8 mouse cellular contexts compared by ENCODE assay signal in genomic region chr5:51552483-51553091, GRCm38 (mm10). TPM values are rescaled to one million over a fixed set of nuclear protein-coding genes. Genes with fewer than 3 reads are reported as not detected.
DNase-seq lines count a peak whose midpoint lies in the region; ATAC-seq lines count a peak whose summit lies in the region.

No protein-coding gene starts in this region.

- DNase-seq in adrenal gland, postnatal 14 days, result peak; percentile 84
- DNase-seq in embryo, embryonic 11 days, result peak; percentile 78
- peak; percentile 47 to 61 for DNase-seq in gastrocnemius, postnatal 4 days (ENCODE audit: low spot score in 2 of 2)
- peak; percentile 59 for DNase-seq in left cerebral cortex, postnatal 4 days
- DNase-seq in right cerebral cortex, postnatal 10 days (ENCODE audit: low spot score in 2 of 2), result peak; percentile 53 to 67
- DNase-seq in c-Kit-positive CD71-positive TER-119-positive erythroid progenitor cells, embryonic 14.5 days (ENCODE audit: low spot score), result no peak

- intact Hi-C loops in left cerebral cortex, postnatal 4 days (cut with DNase I), result no loop called here

- peak; percentile 58 for ATAC-seq in inflammation-experienced regulatory T-cells, adult 6 months
- peak; percentile 67 for ATAC-seq in megakaryocyte-erythroid progenitor cell, adult 5-6 weeks (replicated peaks; ENCODE audit: low FRiP score, low TSS enrichment, poor library complexity, severe bottlenecking)

RNA-seq across cellular contexts. Expression of gene Ppargc1a, which starts 14.9 kb away (rescaled TPM):
- 15.1 and 31.2 TPM in 2 replicates for total RNA-seq in adrenal gland, postnatal 14 days (2021)
- 10 to 100 TPM; 15.4 to 22.0 TPM for total RNA-seq in gastrocnemius, postnatal 4 days (2021)
- polyA plus RNA-seq in inflammation-experienced regulatory T-cells, adult 6 months (2017; shearing (Covaris generic)), result under 1 TPM in 1 of 3 experiments, not detected in 2; 0.15 TPM
- 10 to 100 TPM; 25.9 to 30.6 TPM for total RNA-seq in left cerebral cortex, postnatal 4 days (2021)
- total RNA-seq in megakaryocyte-erythroid progenitor cell, adult 5-6 weeks (2014; fragmentation: Nextera tagmentation), result not detected in 2 replicates
- not detected in 2 replicates for total RNA-seq in megakaryocyte-erythroid progenitor cell, adult 5-6 weeks (2017)

Comparison
In these comparisons a context has a peak if more than half of its experiments do, and no peak if none do; other contexts are left out.
1. RNA of gene Ppargc1a, which starts 14.9 kb away (total RNA-seq): 15.1 to 31.2 TPM in adrenal gland, postnatal 14 days, 25.9 to 30.6 TPM in left cerebral cortex, postnatal 4 days and 15.4 to 22.0 TPM in gastrocnemius, postnatal 4 days; not detected in megakaryocyte-erythroid progenitor cell, adult 5-6 weeks; every median in the first group is over 10 times any median in the second.